Mouse (Mus musculus) kidney, adult 11 months (tissue): ENCODE results near the gene Psmc1.
A peak's percentile ranks its signal among the peaks of the same experiment; 100 is the strongest.

ENCODE experiments used
- DNase-seq: peaks from one replicate; pipeline ENCODE4 v3.0.0; 2022

The Psmc1 gene

GRCm38 (mm10) chr12:100124913-100125798 is 15.2 kb downstream of the Psmc1 start:
- no peak for DNase-seq

- no peak for DNase-seq
These were observed 17.3 kb downstream of the Psmc1 start for GRCm38 (mm10) chr12:100126968-100127865.

- DNase-seq, result no peak
These were observed 18.0 kb downstream of the Psmc1 start for GRCm38 (mm10) chr12:100127866-100128480.

GRCm38 (mm10) chr12:100128522-100128921 is 18.6 kb downstream of the Psmc1 start:
- DNase-seq, result no peak

GRCm38 (mm10) chr12:100128961-100129360 is 19.0 kb downstream of the Psmc1 start:
- DNase-seq, result no peak

GRCm38 (mm10) chr12:100131167-100131566 is 21.2 kb downstream of the Psmc1 start:
- DNase-seq, result no peak

GRCm38 (mm10) chr12:100131655-100132054 is 21.7 kb downstream of the Psmc1 start:
- DNase-seq, result peak; percentile 38

GRCm38 (mm10) chr12:100134395-100134936 is 24.5 kb downstream of the Psmc1 start:
- no peak for DNase-seq

- no peak for DNase-seq
These were observed 25.2 kb downstream of the Psmc1 start for GRCm38 (mm10) chr12:100135117-100135516.

- peak; percentile 65 for DNase-seq
These were observed 33.0 kb downstream of the Psmc1 start for GRCm38 (mm10) chr12:100142848-100143523.

GRCm38 (mm10) chr12:100143737-100144136 is 33.8 kb downstream of the Psmc1 start:
- DNase-seq, result no peak

- no peak for DNase-seq
These were observed 34.3 kb downstream of the Psmc1 start for GRCm38 (mm10) chr12:100144269-100144668.

GRCm38 (mm10) chr12:100152466-100152865 is 42.5 kb downstream of the Psmc1 start:
- no peak for DNase-seq

GRCm38 (mm10) chr12:100159261-100159975 is 49.5 kb downstream of the Psmc1 start, which contains the start of gene Nrde2:
Nrde2 (minus strand) TSS chr12:100159653.
- peak; percentile 94 for DNase-seq

- no peak for DNase-seq
These were observed 55.1 kb downstream of the Psmc1 start for GRCm38 (mm10) chr12:100164991-100165500.

GRCm38 (mm10) chr12:100166177-100166576 is 56.2 kb downstream of the Psmc1 start:
- DNase-seq, result no peak

GRCm38 (mm10) chr12:100166939-100167338 is 57.0 kb downstream of the Psmc1 start:
- no peak for DNase-seq

GRCm38 (mm10) chr12:100167502-100167901 is 57.5 kb downstream of the Psmc1 start:
- DNase-seq, result no peak

- peak; percentile 27 for DNase-seq
These were observed 58.2 kb downstream of the Psmc1 start for GRCm38 (mm10) chr12:100167931-100168871.

- no peak for DNase-seq
These were observed 62.5 kb downstream of the Psmc1 start for GRCm38 (mm10) chr12:100172481-100172880.
